Mouse (Mus musculus) adrenal gland, postnatal 14 days (tissue): ENCODE results near the gene Uchl1. TPM values are rescaled to one million over a fixed set of nuclear protein-coding genes. Genes with fewer than 3 reads are reported as not detected.

Experiments
- DNase-seq: peaks from one replicate; pipeline ENCODE4 v3.0.0; 2021; ENCODE audit warnings: mixed read lengths
- long read RNA-seq, 2 experiments: library from polyadenylated mRNA; stranded (forward); transcript quantifications; one replicate each; pipeline ENCODE4 v2.0.0; 2021
- total RNA-seq: library from RNA; stranded (reverse); gene quantifications from 2 replicates; pipeline ENCODE4 v1.2.3, GENCODE M21; 2021

Gene Uchl1
- 72.4 and 110 TPM in 2 replicates for total RNA-seq
- long read RNA-seq, experiment 1, transcript Uchl1-202 (7 exons, 980 nt), result major isoform, 5 of 65 reads
- long read RNA-seq, experiment 1, partial matches to known transcripts, result 0 of 65 reads
- long read RNA-seq, experiment 1, other reads (novel, unspliced or antisense), result 59 of 65 reads
- long read RNA-seq, experiment 2, partial matches to known transcripts, result 3 of 43 reads
- long read RNA-seq, experiment 2, other reads (novel, unspliced or antisense), result 40 of 43 reads

- DNase-seq, result peak; percentile 79
Observed at GRCm38 (mm10) chr5:66675983-66676382, at the start of gene Uchl1. Uchl1 (plus strand) TSS chr5:66676091.

- DNase-seq, result no peak
Observed at GRCm38 (mm10) chr5:66627805-66628204, 48.1 kb upstream of the Uchl1 start.

- DNase-seq, result no peak
Observed at GRCm38 (mm10) chr5:66635459-66636079, 40.3 kb upstream of the Uchl1 start.

- peak; percentile 60 for DNase-seq
Observed at GRCm38 (mm10) chr5:66642156-66642555, 33.7 kb upstream of the Uchl1 start.

GRCm38 (mm10) chr5:66643260-66643659 is 32.6 kb upstream of the Uchl1 start:
- no peak for DNase-seq

- peak; percentile 17 for DNase-seq
Observed at GRCm38 (mm10) chr5:66647504-66647903, 28.4 kb upstream of the Uchl1 start.

GRCm38 (mm10) chr5:66654220-66654619 is 21.7 kb upstream of the Uchl1 start:
- peak; percentile 65 for DNase-seq

- DNase-seq, result no peak
Observed at GRCm38 (mm10) chr5:66675189-66675890, 551 bp upstream of the Uchl1 start.

GRCm38 (mm10) chr5:66676457-66677117 is 696 bp downstream of the Uchl1 start:
- DNase-seq, result peak; percentile 66

- DNase-seq, result peak; percentile 37
Observed at GRCm38 (mm10) chr5:66677411-66678345, 1.8 kb downstream of the Uchl1 start.

- peak; percentile 79 for DNase-seq
Observed at GRCm38 (mm10) chr5:66679222-66679621, 3.3 kb downstream of the Uchl1 start.

GRCm38 (mm10) chr5:66685930-66686329 is 10.0 kb downstream of the Uchl1 start:
- DNase-seq, result no peak

GRCm38 (mm10) chr5:66686863-66687262 is 11.0 kb downstream of the Uchl1 start:
- no peak for DNase-seq

GRCm38 (mm10) chr5:66687737-66688136 is 11.8 kb downstream of the Uchl1 start:
- DNase-seq, result no peak

- DNase-seq, result no peak
Observed at GRCm38 (mm10) chr5:66688286-66688685, 12.4 kb downstream of the Uchl1 start.

- DNase-seq, result no peak
Observed at GRCm38 (mm10) chr5:66689796-66690195, 13.9 kb downstream of the Uchl1 start.

GRCm38 (mm10) chr5:66693231-66693630 is 17.3 kb downstream of the Uchl1 start:
- no peak for DNase-seq

- DNase-seq, result peak; percentile 64
Observed at GRCm38 (mm10) chr5:66697119-66697518, 21.2 kb downstream of the Uchl1 start.

GRCm38 (mm10) chr5:66699911-66700310 is 24.0 kb downstream of the Uchl1 start:
- DNase-seq, result no peak

GRCm38 (mm10) chr5:66701951-66702350 is 26.1 kb downstream of the Uchl1 start:
- no peak for DNase-seq

GRCm38 (mm10) chr5:66703317-66704004 is 27.6 kb downstream of the Uchl1 start:
- peak; percentile 32 for DNase-seq
